Mouse (Mus musculus): ENCODE results near the gene Ptpn5.

Gene Ptpn5

DNA sequence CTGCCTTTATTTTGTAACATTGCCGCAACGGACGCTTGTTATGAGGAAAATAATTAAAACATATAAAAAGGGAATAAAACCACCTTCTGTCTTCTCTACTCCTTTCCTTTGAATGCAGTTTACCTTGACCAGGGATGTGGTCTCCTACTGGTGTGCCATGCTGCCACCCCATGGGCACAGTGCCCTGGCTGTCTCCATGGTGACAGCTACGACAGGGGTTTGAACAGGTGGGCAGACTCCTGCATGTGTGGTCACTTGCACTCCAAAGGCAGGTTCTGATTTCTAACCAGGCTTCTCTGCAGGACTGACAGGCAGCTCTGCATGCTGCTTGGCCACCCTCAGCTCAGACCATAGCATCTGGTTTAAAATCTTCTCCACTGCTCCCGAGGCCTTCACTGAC is 21.4 kb downstream of the Ptpn5 start:
- in situ Hi-C loops (cut with MseI, MboI) = no loop called here

DNA sequence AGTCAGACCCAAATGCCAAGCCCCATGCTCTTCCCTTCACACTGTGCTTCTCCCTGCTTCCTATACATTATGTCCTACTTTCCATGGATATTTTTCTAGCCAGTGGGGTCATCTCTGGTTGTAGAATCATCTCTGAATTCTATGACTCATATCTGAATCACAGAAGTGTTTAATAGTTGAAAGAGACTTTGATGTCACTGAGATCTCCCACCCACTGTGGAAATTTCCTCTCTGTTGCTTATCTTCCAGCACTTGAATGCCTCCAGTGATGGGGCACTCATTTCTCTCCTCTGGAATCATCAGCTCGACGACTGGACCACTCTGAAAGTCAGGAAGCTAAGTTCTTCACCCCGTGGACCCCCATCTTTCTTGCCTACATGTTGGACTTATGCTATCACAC is 22.4 kb downstream of the Ptpn5 start:
- in situ Hi-C loops (cut with MseI, MboI) = no loop called here

DNA sequence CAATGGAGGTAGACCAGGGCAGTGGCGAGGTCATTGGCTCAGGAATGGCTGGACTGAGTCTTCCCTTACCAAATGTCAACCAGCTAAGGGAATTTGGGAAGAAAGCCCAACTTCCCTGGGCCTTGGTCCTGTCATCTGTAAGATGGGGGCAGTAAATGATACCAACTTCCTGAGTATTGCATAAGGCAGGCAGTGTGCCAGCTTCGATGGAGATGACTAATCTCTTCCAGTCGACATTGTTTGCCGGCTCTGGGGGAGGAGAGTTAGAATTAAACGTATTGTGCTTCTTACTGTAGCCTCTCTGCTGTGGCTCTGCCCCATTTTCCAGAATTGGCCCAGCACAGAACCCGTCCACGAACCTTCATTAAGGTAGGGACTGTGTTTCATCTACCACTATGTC is 23.0 kb downstream of the Ptpn5 start:
- in situ Hi-C loops (cut with MseI, MboI) = no loop called here

DNA sequence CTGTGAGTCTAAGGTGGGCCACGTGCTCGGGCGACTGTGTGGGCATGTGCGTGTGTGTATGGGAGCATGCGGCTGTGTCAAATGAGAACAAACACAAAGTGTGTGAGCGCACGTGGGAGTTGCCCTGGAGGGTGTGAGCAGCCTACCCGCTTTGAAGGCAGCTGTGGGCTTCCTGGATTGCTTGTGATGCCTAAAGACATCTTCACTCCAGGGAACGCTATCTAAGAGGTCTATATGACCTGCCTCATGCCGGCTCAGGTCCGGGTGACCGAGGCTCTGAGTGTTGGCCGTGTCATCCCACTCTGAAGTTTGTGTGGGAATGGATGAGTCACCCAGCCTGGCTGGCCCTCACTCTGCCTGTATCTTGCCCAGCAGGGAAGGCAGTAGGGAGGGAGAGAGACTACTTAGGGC is 24.7 kb downstream of the Ptpn5 start:
- in situ Hi-C loops (cut with MseI, MboI) = no loop called here

DNA sequence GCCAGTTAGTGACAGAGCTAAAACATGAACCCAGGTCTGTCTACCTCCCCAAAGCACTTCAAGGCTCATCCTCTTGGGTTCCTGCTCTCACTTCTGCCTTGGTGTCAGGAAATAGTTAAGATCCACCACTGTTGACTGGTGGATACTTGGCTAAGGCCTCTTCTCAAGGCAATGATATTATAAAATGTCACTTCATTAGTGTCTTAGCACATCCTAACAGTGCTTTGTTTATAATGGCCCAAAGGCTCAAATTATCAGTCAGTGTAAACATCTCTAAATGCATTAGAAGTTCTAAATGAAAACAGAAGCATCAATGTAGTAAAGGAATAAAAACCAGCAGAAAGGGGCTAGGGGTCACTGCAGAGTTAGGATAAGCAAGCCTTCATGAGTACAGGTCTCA is 26.5 kb downstream of the Ptpn5 start:
- in situ Hi-C loops (cut with MseI, MboI) = no loop called here

DNA sequence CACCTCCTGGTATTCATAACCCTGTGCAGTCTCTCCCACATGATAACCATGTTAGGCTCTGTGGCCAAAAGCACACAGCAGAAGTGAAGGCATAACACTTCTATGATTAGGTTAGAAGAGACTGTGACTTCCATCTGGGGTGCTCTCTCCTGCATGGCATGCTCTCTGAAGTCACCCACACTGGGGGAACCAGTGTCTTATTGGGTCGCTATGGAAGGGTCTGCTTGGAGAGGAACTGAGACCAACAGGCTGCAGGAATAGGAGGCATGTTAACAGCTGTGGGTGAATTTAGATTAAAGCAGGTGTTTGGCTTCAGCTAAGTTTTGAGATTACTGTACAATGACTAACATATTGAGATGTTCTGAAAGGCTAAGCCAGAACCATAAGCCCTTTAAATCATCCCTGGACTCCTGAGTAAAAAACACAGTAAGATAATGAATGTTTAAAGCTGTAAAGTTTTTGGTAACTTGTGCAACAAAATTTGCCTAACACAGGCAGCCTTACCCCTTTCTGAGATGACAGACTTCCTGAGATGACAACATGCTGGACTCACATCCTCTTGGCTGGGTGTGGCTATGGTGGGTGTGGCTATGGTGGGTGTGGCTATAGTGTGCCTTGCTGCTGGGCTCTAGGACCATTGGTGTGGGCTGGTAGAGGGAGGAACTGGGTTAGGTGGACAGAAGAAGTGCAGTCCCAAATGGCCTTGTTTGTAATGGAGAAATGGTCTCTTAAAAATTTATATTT is 29.6 kb downstream of the Ptpn5 start:
- in situ Hi-C loops (cut with MseI, MboI) = no loop called here

DNA sequence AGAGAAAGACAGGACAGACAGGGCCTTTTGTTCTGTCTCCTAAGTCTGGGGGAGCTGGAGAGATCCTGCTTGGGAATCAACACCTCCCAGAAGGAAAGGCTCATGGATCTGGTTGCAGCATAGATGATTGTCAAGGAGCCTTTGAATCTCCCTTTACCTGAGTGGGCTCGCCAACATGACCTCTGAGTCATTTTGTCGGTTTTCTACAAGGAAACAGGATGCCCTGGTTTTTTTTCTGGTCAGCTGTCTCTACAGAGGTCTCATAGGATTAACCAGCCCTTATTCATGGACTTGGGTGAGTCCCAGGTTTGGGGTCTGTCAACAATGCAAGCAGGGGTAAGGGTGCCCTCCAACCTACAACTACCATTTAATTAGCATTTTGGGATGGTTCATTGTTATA is 30.5 kb downstream of the Ptpn5 start:
- in situ Hi-C loops (cut with MseI, MboI) = no loop called here

DNA sequence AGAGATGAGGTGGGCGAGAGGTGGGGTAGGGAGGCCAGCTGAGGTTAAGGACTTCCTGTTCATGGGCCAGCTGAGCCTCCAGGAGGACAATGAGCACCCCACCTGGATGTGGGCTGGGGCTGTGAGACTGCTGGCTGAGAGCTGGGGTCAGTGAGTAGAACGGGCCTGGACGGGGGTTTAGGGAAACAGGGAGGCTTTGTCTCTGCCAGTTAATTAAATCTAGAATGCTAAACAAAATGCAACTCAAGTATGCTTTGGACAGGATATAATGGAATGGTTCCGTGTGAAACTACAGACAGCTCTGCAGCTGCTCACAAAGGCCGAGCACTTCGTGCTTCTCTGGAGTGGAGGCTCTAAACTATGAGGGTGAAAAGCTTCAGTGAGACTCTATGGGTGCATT is 32.9 kb downstream of the Ptpn5 start:
- in situ Hi-C loops (cut with MseI, MboI) = no loop called here

DNA sequence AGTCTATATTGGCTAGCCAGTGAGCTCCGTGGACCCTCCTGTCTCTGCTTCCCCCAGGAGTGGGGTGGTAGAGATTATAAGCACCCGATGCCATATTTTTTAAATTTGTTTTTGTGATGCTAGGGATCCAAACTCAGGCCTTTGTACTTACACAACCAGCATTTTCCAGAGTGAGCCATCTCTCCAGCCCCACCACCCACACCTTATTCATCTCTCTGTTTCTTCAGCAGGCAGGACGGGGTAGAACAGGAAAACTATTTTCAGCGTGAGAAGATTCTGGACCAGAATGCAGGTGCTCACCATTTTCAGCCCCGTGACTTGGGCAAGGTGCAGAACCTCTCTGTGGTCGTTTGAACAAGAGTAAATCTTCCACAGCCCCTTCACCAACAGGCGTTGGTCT is 34.2 kb downstream of the Ptpn5 start:
- in situ Hi-C loops (cut with MseI, MboI) = no loop called here

DNA sequence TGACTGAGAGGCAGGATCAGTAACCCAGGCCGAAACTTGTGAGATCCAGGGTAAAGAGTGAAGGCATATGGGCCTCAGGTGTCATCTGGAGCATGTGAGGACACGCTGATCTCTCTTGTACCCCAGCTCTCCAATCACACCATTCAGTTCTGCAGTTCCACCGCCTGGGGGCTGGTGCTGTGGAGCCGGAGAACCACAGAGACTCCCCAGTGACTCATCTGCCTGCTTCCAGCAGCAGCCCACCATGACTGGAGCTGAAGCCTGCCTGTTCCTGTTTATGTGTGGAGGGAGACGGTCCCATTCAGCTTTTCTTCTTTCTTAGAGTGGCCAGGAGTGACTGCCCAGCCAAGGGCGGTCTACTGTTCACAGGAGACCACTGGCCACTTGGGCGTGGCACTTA is 35.4 kb downstream of the Ptpn5 start:
- in situ Hi-C loops (cut with MseI, MboI) = no loop called here

DNA sequence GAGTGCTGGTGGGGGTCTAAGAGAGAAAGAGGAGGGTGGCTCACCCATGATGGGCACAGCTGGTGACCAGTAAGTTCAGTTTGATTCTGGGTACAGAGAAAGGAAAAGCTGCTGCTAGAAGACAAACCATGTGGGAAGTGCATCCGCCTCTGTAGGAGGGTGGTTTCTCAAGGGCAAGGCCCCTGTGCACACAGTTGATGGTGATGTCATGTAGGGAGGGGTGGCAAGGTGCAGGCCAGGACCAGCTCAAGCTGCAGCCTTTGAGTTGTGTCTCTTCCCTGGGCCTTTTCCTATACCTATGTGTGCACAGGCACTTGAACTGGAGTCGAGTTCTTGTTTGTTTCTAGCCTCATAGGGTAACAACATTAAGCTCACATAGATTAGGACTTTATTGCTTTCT is 38.5 kb downstream of the Ptpn5 start:
- in situ Hi-C loops (cut with MseI, MboI) = no loop called here

DNA sequence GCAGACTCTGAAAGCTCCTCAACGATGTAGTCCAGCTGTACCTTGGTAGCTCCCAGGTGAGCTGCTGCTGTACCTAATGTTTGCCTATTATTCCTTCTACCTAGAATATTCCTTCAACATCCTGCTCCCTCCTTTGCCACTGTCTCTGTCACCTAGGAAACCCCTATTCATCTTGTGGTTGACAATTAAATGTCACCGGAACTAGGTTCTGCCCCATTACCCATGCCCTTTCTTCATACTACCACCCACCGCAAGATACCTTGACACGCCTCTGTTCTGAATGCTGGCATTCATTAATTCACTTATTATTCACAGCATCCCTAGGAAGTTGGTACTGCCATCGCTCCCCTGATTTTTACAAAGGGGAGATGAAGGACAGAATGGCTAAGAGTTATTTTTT is 39.5 kb downstream of the Ptpn5 start:
- in situ Hi-C loops (cut with MseI, MboI) = no loop called here

DNA sequence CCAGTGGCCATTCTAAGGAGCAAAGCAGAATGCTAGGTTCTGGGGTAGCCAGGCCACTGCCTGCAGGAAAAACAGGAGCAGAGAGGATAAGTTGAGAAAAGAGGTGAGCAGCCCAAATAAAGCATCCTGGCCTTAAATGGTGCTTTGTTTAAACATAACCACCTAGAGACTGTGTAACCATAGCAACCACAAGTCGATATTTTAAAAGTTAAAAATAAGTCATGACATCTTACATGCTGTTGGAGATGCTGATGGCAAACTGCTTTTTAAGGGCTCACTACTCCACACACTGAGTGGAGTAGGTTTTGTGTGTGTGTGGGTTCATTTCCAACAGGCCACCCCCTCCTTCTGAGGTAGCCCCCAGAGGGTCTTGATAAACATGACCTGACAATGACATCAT is 48.4 kb downstream of the Ptpn5 start:
- in situ Hi-C loops (cut with MseI, MboI) = no loop called here

DNA sequence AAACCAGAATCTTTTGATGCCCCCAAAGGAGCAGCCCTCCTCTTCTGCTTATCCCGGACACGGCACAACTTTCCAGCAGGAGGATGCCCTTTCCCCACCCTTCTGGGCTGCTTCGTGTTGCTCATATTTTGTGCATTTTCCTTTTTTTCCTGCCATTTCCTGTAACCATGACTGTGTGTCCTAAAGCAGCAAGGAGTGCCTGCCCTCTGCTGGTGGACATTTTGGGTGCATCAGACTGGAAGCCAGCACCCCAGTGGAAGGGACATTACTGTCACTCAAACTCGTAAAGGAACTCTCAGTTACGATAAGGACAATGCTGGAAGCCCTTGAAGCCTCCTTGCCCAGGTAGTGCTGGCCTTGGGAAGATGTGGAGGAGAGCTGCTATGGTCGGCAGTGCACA is 52.2 kb downstream of the Ptpn5 start:
- in situ Hi-C loops (cut with MseI, MboI) = loop anchor here (5.0 kb wide), 1 partner anchor 59 kb away; no protein-coding TSS in a partner anchor

DNA sequence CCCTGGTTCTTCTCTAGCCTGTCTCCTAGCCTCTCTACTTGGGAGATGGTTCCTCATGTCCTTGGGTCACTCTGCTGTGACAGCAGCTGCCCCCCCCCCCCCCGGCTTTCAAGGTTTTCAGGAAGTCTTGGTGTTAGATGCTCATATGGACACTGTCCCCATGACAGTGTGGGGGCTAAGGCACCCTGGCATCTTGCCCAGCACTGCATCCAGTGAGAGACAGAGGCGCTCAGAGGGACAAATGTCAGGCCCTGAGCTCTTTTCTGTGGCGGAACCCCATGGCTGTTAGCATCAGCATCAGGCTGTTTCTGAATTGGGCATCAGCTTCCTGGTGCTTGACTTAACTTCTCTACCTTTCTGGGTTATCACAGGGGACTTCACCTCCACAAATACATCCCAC is 52.6 kb downstream of the Ptpn5 start:
- in situ Hi-C loops (cut with MseI, MboI) = loop anchor here (5.0 kb wide), 1 partner anchor 59 kb away; no protein-coding TSS in a partner anchor

DNA sequence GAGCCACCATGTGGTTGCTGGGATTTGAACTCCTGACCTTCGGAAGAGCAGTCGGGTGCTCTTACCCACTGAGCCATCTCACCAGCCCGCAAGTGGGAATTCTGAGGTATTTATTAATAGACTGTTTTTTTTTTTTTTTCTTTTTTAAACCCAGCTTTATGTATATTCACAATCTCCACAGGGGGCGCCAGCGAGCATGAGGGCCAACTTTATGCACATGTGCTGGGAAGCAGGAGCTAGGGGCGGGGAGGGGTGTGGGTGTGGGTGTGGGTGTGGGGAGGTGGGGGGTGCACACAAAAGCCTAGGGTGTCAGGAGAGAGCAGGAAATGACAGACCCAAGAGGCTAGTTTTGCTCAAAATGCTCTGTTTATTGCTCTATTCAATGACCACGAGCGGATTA is 56.0 kb downstream of the Ptpn5 start:
- in situ Hi-C loops (cut with MseI, MboI) = no loop called here

DNA sequence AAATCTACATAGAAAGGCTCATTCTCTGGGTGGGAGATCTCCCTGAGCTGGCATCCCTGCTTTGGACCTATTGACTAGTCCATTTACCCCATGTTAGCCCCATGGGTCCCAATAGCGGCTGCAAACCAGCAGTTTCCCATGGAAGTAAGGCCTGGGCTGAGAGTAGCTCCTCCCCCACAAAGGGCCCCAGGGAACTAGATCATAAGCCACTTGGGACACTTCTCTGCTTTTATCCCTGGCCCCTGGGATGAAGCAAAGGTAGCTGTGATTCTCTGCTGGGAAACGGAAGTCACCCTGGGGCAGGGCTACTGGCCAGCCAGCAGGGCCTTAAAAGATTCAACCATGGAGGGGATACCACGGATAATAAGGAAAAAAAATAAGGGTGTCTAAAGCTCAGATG is 56.8 kb downstream of the Ptpn5 start:
- in situ Hi-C loops (cut with MseI, MboI) = no loop called here

DNA sequence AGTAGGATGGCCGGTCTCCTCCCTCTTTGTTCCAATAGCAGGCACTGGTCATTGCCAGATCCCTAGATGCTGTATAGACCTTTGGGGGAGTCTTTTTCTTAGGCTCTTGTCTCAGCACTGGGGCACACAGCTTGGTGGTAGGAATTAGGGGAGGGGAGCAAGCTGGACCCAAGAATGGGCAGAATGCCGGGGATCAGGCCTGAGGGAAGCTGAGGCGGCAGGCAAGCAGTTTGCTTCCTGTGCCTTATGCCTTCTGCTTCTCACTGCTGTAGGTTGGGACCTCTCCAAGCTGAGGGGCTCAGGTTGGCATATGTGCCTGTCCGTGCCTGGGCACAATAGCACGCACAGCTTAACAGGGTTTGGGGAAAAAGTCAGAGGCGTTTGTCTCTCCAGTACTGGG is 57.3 kb downstream of the Ptpn5 start:
- in situ Hi-C loops (cut with MseI, MboI) = no loop called here

DNA sequence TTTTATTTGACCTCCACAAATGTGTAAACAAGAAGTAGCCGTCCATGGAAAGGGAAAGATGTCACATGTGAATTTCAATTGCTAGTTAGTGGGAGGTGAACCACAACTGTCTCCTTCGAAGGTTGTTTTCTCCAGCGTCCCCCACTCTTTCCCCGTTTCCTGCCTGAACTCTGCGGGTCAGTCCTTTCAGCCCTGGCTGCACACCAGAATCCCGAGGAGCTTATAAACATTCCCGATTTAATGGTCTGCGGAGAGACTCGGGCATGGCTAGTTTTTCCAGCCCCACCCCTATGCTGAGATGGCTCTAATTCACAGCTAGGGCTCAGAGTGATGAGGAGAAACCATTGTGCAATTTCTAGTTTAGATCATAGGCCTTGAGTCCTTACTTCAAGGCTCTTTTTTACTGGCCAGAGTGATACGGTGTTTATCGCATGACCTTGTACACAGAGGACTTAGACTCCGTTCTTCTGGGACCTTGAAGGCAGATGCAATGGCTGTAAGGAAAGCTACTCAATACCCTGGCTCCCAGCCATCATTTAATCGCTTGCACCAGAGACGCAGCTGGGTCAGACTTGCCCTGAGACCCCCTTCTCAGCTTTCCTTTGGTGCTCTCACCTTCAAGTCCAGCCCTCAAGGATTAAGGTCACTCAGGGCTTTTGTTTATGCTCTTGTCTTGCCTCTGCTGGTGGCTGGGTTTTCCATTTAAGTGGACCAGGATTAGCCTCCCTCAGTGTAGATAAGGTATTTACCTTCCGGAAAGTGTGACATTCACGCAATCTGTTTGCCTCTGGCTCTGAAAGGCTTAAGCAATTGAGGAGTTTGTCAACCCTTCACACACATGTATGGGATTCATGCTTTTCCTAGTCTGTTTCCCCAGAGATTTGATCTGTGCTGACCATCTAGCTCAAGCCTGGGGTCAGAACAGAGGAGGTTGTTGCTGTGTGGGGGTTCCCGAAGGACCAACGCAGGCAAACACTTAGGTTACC is 59.7 kb downstream of the Ptpn5 start:
- in situ Hi-C loops (cut with MseI, MboI) = no loop called here

DNA sequence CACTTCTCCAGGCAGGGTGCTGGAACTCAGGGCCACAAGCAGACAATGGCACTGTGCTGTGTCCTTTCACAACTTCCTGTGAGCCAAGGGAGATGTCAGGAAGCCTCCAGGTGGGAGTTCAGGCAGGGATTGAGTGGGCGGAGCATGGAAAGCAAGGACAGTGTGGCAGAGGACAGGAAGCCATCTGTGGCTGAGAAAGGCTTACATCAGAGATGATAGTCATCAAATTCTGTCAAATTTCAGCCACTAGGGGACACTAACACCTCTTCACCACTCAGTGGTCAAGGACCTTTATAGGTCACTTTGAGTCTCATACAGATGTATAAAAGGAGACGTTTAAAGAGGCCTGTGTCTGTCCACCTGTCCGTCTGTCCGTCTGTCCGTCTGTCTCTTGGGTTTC is 60.9 kb downstream of the Ptpn5 start:
- in situ Hi-C loops (cut with MseI, MboI) = no loop called here

DNA sequence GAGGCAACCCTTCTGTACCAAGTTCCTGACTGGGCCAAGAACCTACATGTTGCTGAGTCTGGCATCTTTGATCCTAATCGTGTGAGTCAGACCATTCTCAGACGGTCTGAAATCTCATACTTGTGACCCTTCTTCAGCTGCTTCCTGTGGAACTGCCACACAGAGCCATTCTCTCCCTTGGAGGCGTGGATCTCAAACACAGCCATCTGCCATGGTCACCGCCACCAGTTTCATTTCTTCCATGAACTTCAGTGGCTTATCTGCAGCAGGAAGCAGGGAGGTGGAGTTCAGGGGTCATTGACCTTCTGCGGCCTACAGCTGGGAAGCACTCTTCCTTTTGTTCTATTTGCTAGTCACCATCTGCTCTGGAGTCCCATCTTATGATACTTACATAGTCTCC is 65.6 kb downstream of the Ptpn5 start:
- in situ Hi-C loops (cut with MseI, MboI) = no loop called here

DNA sequence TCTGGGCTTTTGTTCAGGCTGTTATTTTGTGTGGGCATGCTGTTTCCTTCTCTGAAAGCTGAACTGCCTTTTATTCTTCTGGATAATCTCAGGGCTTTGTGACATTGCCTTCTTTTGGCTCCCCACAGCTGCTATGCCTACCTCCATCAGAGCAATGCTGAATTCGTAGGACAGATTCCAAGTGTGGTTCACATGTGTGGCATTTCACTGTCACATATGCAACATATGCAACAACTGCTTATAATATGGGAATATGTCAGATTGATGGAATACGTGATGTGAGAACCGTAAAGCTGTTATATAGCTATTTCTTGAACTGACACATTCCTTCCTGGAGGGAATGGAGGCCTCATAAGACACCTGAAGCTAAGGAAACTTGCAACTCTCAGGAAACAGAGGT is 66.5 kb downstream of the Ptpn5 start:
- in situ Hi-C loops (cut with MseI, MboI) = no loop called here

DNA sequence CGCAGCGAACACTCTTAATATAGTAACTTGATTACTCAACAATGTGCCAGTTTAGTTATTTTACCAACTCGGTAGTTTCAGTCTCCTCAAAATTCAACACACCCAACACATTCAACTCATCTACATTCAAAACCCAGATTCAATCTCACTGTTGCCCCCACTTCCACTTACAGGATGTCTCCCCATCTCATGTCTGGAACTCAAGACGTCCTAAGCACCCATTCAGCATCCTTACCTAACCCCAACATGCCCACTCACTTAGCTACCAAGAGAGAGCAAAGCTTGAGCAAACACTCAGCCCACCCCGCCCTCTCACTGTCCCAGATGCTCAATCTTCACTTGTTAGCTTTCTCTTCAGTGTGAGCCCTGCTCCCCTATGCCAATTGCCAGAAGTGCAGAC is 71.9 kb downstream of the Ptpn5 start:
- in situ Hi-C loops (cut with MseI, MboI) = no loop called here
